30 mouse cellular contexts compared by ENCODE assay signal in the genomic region with DNA sequence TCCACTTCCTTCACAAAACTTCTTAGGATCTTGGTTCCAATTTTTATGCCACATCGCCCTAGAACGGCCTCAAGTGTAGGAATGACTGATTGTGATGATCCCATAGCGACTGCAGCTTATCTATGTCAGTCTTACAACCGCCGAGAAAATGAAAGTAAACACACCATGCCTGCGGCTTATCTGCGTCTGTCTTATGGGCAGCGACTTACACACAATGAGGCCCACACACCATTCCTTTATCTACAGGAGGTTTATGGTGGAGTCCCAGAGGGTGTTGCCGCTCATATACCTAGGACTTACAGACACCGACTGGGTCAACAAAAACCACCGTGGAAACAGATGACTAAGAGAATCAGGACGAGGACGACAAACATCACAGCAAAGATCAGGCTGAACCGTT.
DNase-seq lines count a peak whose midpoint lies in the region; ATAC-seq and TF ChIP-seq lines count a peak whose summit lies in the region.
"Had no signal": no experiment of that assay in that cellular context is flagged by ENCODE, and none has a peak within 500 bp of the region (broad histone marks: within the 10 kb centered on the region; RNA-seq: fewer than 3 reads in every experiment).

No protein-coding gene starts in this region.

- H3K27ac ChIP-seq in MEL (ENCODE audit: control insufficient read depth, low read depth, low read length): peak overlapping the region; percentile 88
- no peak overlapping the region for H3K27ac ChIP-seq in intestine, embryonic 15.5 days
- H3K27ac ChIP-seq: embryonic facial prominence, embryonic 10.5 days; embryonic facial prominence, embryonic 13.5 days; forebrain, embryonic 12.5 days; forebrain, embryonic 15.5 days; heart, embryonic 15.5 days; hindbrain, embryonic 14.5 days; hindbrain, postnatal 0 days had no signal

- H3K79me2 ChIP-seq in MEL (ENCODE audit: control insufficient read depth, insufficient read depth, low read length, poor library complexity): no peaks in the 10 kb centered on the region
- H3K79me2 ChIP-seq in myocyte (ENCODE audit: control insufficient read depth, insufficient read depth): no peaks in the 10 kb centered on the region

- peaks cover 0 to 4% of the 10 kb centered on the region in 2 experiments; a peak in 2 of 4 replicates for H3K4me1 ChIP-seq in MEL (ENCODE audit: control insufficient read depth in 1 of 2, insufficient read depth in 2 of 2, low read length in 2 of 2)
- no peaks in the 10 kb centered on the region for H3K4me1 ChIP-seq in intestine, embryonic 15.5 days (replicated peaks)
- H3K4me1 ChIP-seq: embryonic facial prominence, embryonic 10.5 days; embryonic facial prominence, embryonic 13.5 days; forebrain, embryonic 12.5 days; forebrain, embryonic 15.5 days; heart, embryonic 12.5 days; heart, embryonic 15.5 days had no signal

- no peak overlapping the region for H3ac ChIP-seq in myocyte (ENCODE audit: control insufficient read depth, insufficient read length)

- H3K27me3 ChIP-seq in MEL (ENCODE audit: control insufficient read depth in 1 of 2, insufficient read depth in 2 of 2, low read length in 2 of 2): no peaks in the 10 kb centered on the region
- H3K27me3 ChIP-seq in intestine, embryonic 15.5 days (replicated peaks): no peaks in the 10 kb centered on the region
- H3K27me3 ChIP-seq in myocyte (ENCODE audit: control insufficient read depth, insufficient read depth, insufficient read length): no peaks in the 10 kb centered on the region
- H3K27me3 ChIP-seq: embryonic facial prominence, embryonic 13.5 days; forebrain, embryonic 12.5 days; forebrain, embryonic 15.5 days; heart, embryonic 12.5 days; heart, embryonic 15.5 days had no signal

- no peak for TF ChIP-seq RAD21 in MEL (IDR thresholded peaks at IDR 0.05; ENCODE audit: low read depth, low read length)

- H3K4me3 ChIP-seq in MEL (ENCODE audit: control insufficient read depth in 1 of 2, insufficient read depth in 1 of 2, low read depth in 2 of 2, low read length in 2 of 2): peak overlapping the region; percentile 50 to 69
- H3K4me3 ChIP-seq in intestine, embryonic 15.5 days (replicated peaks): no peak overlapping the region
- peak overlapping the region; percentile 16 for H3K4me3 ChIP-seq in myocyte
- H3K4me3 ChIP-seq: embryonic facial prominence, embryonic 10.5 days; embryonic facial prominence, embryonic 13.5 days; erythroblast, embryonic 14.5 days; forebrain, embryonic 12.5 days; forebrain, embryonic 15.5 days; heart, embryonic 12.5 days; heart, embryonic 15.5 days had no signal

- peak; percentile 59 for ATAC-seq in intestine, embryonic 15.5 days
- ATAC-seq: activated CD4-positive, CD25-positive, alpha-beta regulatory T cell, adult 4 months; CD4-positive, CD25-positive, alpha-beta regulatory T cell, adult 4 months; forebrain, embryonic 15.5 days; hindbrain, postnatal 0 days; inflammation-experienced regulatory T-cells, adult 6 months had no signal

- WGBS in intestine, embryonic 15.5 days: 80% methylated on average over 14 of the region's 14 CpGs

- peak overlapping the region; percentile 65 for H3K9ac ChIP-seq in MEL (ENCODE audit: control insufficient read depth, low read depth, low read length, poor library complexity, severe bottlenecking)
- no peak overlapping the region for H3K9ac ChIP-seq in intestine, embryonic 15.5 days
- H3K9ac ChIP-seq: embryonic facial prominence, embryonic 13.5 days; forebrain, embryonic 12.5 days; forebrain, embryonic 15.5 days; heart, embryonic 12.5 days; heart, embryonic 15.5 days; hindbrain, embryonic 14.5 days had no signal

- TF ChIP-seq POLR2A in MEL (IDR thresholded peaks at IDR 0.05; ENCODE audit: control insufficient read depth in 1 of 2, insufficient read depth in 1 of 2, low read depth in 1 of 2, low read length in 2 of 2, poor library complexity in 1 of 2) (no peak), myocyte (IDR thresholded peaks at IDR 0.05; ENCODE audit: insufficient read length, low read depth) (no peak)

- DNase-seq in MEL (ENCODE audit: low read depth, low spot score) (peak; percentile 86), MEL-GATA-1-ER (ENCODE audit: extremely low read depth, low read depth) (peak; percentile 80)
- DNase-seq in cerebellum, postnatal 14 days: no peak
- DNase-seq in lung, postnatal 10 days: no peak
- no peak for DNase-seq in urinary bladder, postnatal 25 days (ENCODE audit: low spot score)
- no peak for DNase-seq in frontal cortex, postnatal 36 days (ENCODE audit: low spot score in 2 of 2)
- DNase-seq: adrenal gland, adult 8-10 months; adrenal gland, postnatal 25 days; cerebellum, adult 11-12 months; cerebellum, adult 8-10 months; cerebellum, postnatal 36 days; embryo, embryonic 11 days; gastrocnemius, postnatal 25 days; heart, postnatal 14 days; heart, postnatal 4 days; kidney, adult 2 months had no signal

- H3K9me3 ChIP-seq in MEL (replicated peaks; ENCODE audit: insufficient read depth, low read length): no peaks in the 10 kb centered on the region
- no peaks in the 10 kb centered on the region for H3K9me3 ChIP-seq in intestine, embryonic 15.5 days
- H3K9me3 ChIP-seq: embryonic facial prominence, embryonic 10.5 days; embryonic facial prominence, embryonic 13.5 days; forebrain, embryonic 12.5 days; forebrain, embryonic 15.5 days; heart, embryonic 12.5 days; heart, embryonic 15.5 days had no signal

- H3K4me2 ChIP-seq in intestine, embryonic 15.5 days (replicated peaks): no peak overlapping the region
- H3K4me2 ChIP-seq in myocyte (ENCODE audit: low read depth): peak overlapping the region; percentile 60
- H3K4me2 ChIP-seq: embryonic facial prominence, embryonic 13.5 days; forebrain, embryonic 12.5 days; forebrain, embryonic 15.5 days; heart, embryonic 12.5 days; heart, embryonic 15.5 days; hindbrain, embryonic 14.5 days had no signal

- peak in 1 of 2 experiments; percentile 73; a peak in 2 of 4 replicates for TF ChIP-seq EP300 in MEL (IDR thresholded peaks at IDR 0.05; ENCODE audit: low read depth in 1 of 2, low read length in 2 of 2)

- no peak for TF ChIP-seq CTCF in MEL (IDR thresholded peaks at IDR 0.05 in 2 of 3, conservative IDR thresholded peaks at IDR 0.05 in 1 of 3; ENCODE audit: control insufficient read depth in 1 of 3, insufficient read depth in 1 of 3, low read depth in 2 of 3, low read length in 3 of 3, poor library complexity in 1 of 3, severe bottlenecking in 1 of 3)

- peaks cover 0 to 4% of the 10 kb centered on the region in 2 experiments; a peak in 2 of 4 replicates for H3K36me3 ChIP-seq in MEL (ENCODE audit: control insufficient read depth in 1 of 2, insufficient read depth in 2 of 2, low read length in 2 of 2)
- H3K36me3 ChIP-seq in intestine, embryonic 15.5 days: no peaks in the 10 kb centered on the region
- H3K36me3 ChIP-seq in myocyte (ENCODE audit: control insufficient read depth, insufficient read depth): no peaks in the 10 kb centered on the region
- H3K36me3 ChIP-seq: embryonic facial prominence, embryonic 10.5 days; embryonic facial prominence, embryonic 13.5 days; forebrain, embryonic 12.5 days; forebrain, embryonic 15.5 days; heart, embryonic 12.5 days; heart, embryonic 15.5 days had no signal

TF ChIP-seq in MEL, 35 proteins besides CTCF, POLR2A, EP300 and RAD21:
- TF ChIP-seq GATA1 (IDR thresholded peaks at IDR 0.05; ENCODE audit: low read depth, low read length) (peak; percentile 53; the same call in 1 of the 2 replicates), NRF1 (IDR thresholded peaks at IDR 0.05; ENCODE audit: insufficient read depth, low read depth, low read length, poor library complexity, severe bottlenecking) (no peak), NELFE (IDR thresholded peaks at IDR 0.05; ENCODE audit: low read depth, low read length) (no peak), MXI1 (IDR thresholded peaks at IDR 0.05; ENCODE audit: low read depth, low read length) (no peak), TAL1 (IDR thresholded peaks at IDR 0.05; ENCODE audit: low read length) (peak; percentile 38), E2F4 (IDR thresholded peaks at IDR 0.05; ENCODE audit: borderline replicate concordance, low read depth, low read length) (no peak), TCF12 (IDR thresholded peaks at IDR 0.05; ENCODE audit: low read depth, low read length) (0 out of 2 replicates have a peak, but pooled peaks have one; percentile 43), MAZ (IDR thresholded peaks at IDR 0.05; ENCODE audit: low read depth, low read length) (no peak), MYC (IDR thresholded peaks at IDR 0.05; ENCODE audit: low read depth, low read length) (no peak), UBTF (IDR thresholded peaks at IDR 0.05; ENCODE audit: borderline replicate concordance, insufficient read depth, low read depth, low read length) (no peak), BHLHE40 (IDR thresholded peaks at IDR 0.05; ENCODE audit: borderline replicate concordance, low read depth, low read length) (no peak), ETS1 (IDR thresholded peaks at IDR 0.05; ENCODE audit: low read depth, low read length) (peak; percentile 71), JUND (IDR thresholded peaks at IDR 0.05; ENCODE audit: low read depth, low read length) (no peak), HCFC1 (IDR thresholded peaks at IDR 0.05; ENCODE audit: low read depth, low read length) (no peak)
TF ChIP-seq in MEL: peak in this region for 4.

TF ChIP-seq in myocyte, 11 proteins besides CTCF, POLR2A, EP300 and RAD21:
- TF ChIP-seq POLR2AphosphoS2 (IDR thresholded peaks at IDR 0.05; ENCODE audit: insufficient read length, low read depth) (no peak), SRF (IDR thresholded peaks at IDR 0.05; ENCODE audit: control insufficient read depth, insufficient read length, low read depth) (no peak), REST (IDR thresholded peaks at IDR 0.05; ENCODE audit: insufficient read depth, insufficient read length) (no peak), MYOD1 (IDR thresholded peaks at IDR 0.05; ENCODE audit: control insufficient read depth in 1 of 3, insufficient read length in 2 of 3, low read depth in 2 of 3) (no peak), USF1 (IDR thresholded peaks at IDR 0.05; ENCODE audit: low read depth) (no peak), MAX (IDR thresholded peaks at IDR 0.05; ENCODE audit: low read depth) (no peak), TCF3 (IDR thresholded peaks at IDR 0.05; ENCODE audit: insufficient read length, low read depth) (no peak), CEBPB (IDR thresholded peaks at IDR 0.05; ENCODE audit: insufficient read depth, poor library complexity, severe bottlenecking) (no peak), E2F4 (IDR thresholded peaks at IDR 0.05; ENCODE audit: insufficient read depth) (no peak), MYOG (IDR thresholded peaks at IDR 0.05; ENCODE audit: control insufficient read depth in 1 of 3, insufficient read depth in 1 of 3, insufficient read length in 2 of 3, low read depth in 2 of 3) (no peak), TCF12 (IDR thresholded peaks at IDR 0.05; ENCODE audit: insufficient read depth, poor library complexity, severe bottlenecking) (no peak)

Comparison
In these comparisons a context has a peak if more than half of its experiments do, and no peak if none do; other contexts are left out.
1. DNase-seq: peak in MEL (single experiment) and MEL-GATA-1-ER (single experiment); none in cerebellum, postnatal 14 days (0 of 2), lung, postnatal 10 days (single experiment), urinary bladder, postnatal 25 days (single experiment) and frontal cortex, postnatal 36 days (0 of 2).